Comparison of ENCODE assay signal across 8 mouse cellular contexts in genomic region chr13:23551146-23551834, GRCm38 (mm10). TPM values are rescaled to one million over a fixed set of nuclear protein-coding genes. Genes with fewer than 3 reads are reported as not detected.
DNase-seq lines count a peak whose midpoint lies in the region; ATAC-seq lines count a peak whose summit lies in the region.
"Not testable (repeated sequence)": the region's sequence is repeated elsewhere in the genome, so short reads cannot be mapped to it uniquely, and the experiment has no call there.

Hist1h4f (minus strand) TSS chr13:23551648.

- peak within 1 kb of the TSS; percentile 51 for H3K4me3 ChIP-seq in intestine, embryonic 16.5 days (ENCODE audit: low read length)

- not testable (repeated sequence) for H3K4me1 ChIP-seq in intestine, embryonic 16.5 days (ENCODE audit: control insufficient read depth, insufficient read depth, low read length)

- peak; percentile 81 for DNase-seq in adrenal gland, adult 8-10 months
- peak; percentile 92 for DNase-seq in embryo, embryonic 11.5 days (ENCODE audit: low read depth, low spot score)
- peak; percentile 38 to 47 for DNase-seq in gastrocnemius, postnatal 36 days
- DNase-seq in left cerebral cortex, postnatal 25 days (ENCODE audit: low spot score in 2 of 2) = peak; percentile 93 to 98
- DNase-seq in mesoderm, embryonic 11.5 days (ENCODE audit: low read depth, low spot score) = peak; percentile 95
- peak; percentile 92 for DNase-seq in right cerebral cortex, postnatal 25 days
- DNase-seq in urinary bladder, postnatal 4 days (ENCODE audit: low spot score in 2 of 2) = peak; percentile 84 to 85

- peak within 1 kb of the TSS; percentile 92 for H3K27ac ChIP-seq in intestine, embryonic 16.5 days (ENCODE audit: low read length)

- intact Hi-C loops in gastrocnemius, postnatal 36 days (cut with DNase I); left cerebral cortex, postnatal 25 days (cut with DNase I): not testable (repeated sequence)

- H3K9me3 ChIP-seq in intestine, embryonic 16.5 days (ENCODE audit: control insufficient read depth, low read length) = not testable (repeated sequence)

- not testable (repeated sequence) for H3K27me3 ChIP-seq in intestine, embryonic 16.5 days (replicated peaks; ENCODE audit: control insufficient read depth, insufficient read depth, low read length)

- H3K36me3 ChIP-seq in intestine, embryonic 16.5 days (ENCODE audit: control insufficient read depth, insufficient read depth, low read length) = not testable (repeated sequence)

- H3K4me2 ChIP-seq in intestine, embryonic 16.5 days (ENCODE audit: low read depth, low read length) = peak within 1 kb of the TSS; percentile 65

- peak; percentile 82 for ATAC-seq in intestine, embryonic 16.5 days

- peak within 1 kb of the TSS; percentile 67 for H3K9ac ChIP-seq in intestine, embryonic 16.5 days (ENCODE audit: low read depth, low read length)

- under 1% methylated on average over 47 of the region's 47 CpGs for WGBS in intestine, embryonic 16.5 days

RNA-seq across cellular contexts. Expression of gene Hist1h4f, which starts in this region (rescaled TPM):
- 10 to 100 TPM; 54.2 to 65.8 (median 58.8) TPM for total RNA-seq in adrenal gland, adult 8-10 months (2022)
- total RNA-seq in gastrocnemius, postnatal 36 days (2021) = 10 to 100 TPM; 12.5 to 22.4 TPM
- 0.68 and 0.98 TPM in 2 replicates for polyA plus RNA-seq in intestine, embryonic 16.5 days (2015; fragmentation: Nextera tagmentation; extraction: Ambion mirVana)
- 100 to 1,000 TPM; 160 to 188 TPM for total RNA-seq in left cerebral cortex, postnatal 25 days (2021)

Comparison
In these comparisons a context has a peak if more than half of its experiments do, and no peak if none do; other contexts are left out.
1. Peak in every context shown above with its lines: DNase-seq, ATAC-seq, H3K4me3 ChIP-seq and H3K27ac ChIP-seq.
2. Peak in ATAC-seq, H3K4me3 ChIP-seq, H3K27ac ChIP-seq, H3K9ac ChIP-seq and H3K4me2 ChIP-seq in intestine, embryonic 16.5 days; RNA of the gene not detected or under 1 TPM.
3. DNase-seq: peak in every context shown above with its lines; median percentile 96 in left cerebral cortex, postnatal 25 days; 95 in mesoderm, embryonic 11.5 days; 92 in embryo, embryonic 11.5 days; 92 in right cerebral cortex, postnatal 25 days; 84 in urinary bladder, postnatal 4 days; 81 in adrenal gland, adult 8-10 months; 42 in gastrocnemius, postnatal 36 days.